Mouse (Mus musculus) spleen, embryonic (tissue): ENCODE results near the gene Lhb.

Source experiments
- CTCF ChIA-PET: fragments of 350-600 bp; sonication (Branson Sonifier 250); formaldehyde crosslinking; loops from one replicate; lab custom pipeline; 2022; lab: Charles Lee

Lhb gene

GRCm38 (mm10) chr7:45413113-45413863, 7.3 kb upstream of the Lhb start, which contains the start of gene Ntf5:
Gene Ntf5 (plus strand): TSS chr7:45413695.
- CTCF ChIA-PET = interaction anchor here (0.6 kb wide), 2 partner anchors 9 to 12 kb away, joined by 3 to 13 read pairs; no protein-coding TSS in a partner anchor

- CTCF ChIA-PET = interaction anchor here (0.6 kb wide), 1 partner anchor 95 kb away, joined by 4 read pairs; no protein-coding TSS in a partner anchor
Observed at GRCm38 (mm10) chr7:45413864-45414739, 6.5 kb upstream of the Lhb start.

DNA sequence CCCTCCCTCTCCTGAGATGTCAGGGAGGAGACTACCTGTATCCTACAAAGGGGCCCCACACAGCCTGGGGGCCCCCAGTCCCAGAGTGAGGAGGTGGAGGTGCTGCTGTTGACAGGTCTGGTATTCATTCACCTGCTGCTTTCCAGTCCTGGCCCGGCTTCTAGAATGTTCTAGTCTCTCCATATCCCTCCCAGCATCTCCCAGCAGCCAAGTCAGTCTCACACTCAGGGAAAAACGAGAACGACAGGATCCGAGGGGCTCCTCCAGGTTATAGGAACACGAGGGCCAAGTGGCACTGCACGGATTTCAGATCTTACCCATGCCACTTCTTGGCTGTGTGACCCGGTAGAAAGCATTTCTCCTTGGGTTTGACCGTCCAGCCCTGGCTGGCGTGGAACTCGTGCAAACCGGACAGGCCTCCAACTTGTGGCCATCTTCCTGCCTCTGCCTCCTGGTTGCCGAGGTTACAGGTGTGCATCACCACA, 5.8 kb upstream of the Lhb start:
- CTCF ChIA-PET = interaction anchor here (0.6 kb wide), 1 partner anchor 94 kb away, joined by 4 read pairs; no protein-coding TSS in a partner anchor

GRCm38 (mm10) chr7:45415636-45416035, 5.0 kb upstream of the Lhb start:
- CTCF ChIA-PET = no interaction called here

DNA sequence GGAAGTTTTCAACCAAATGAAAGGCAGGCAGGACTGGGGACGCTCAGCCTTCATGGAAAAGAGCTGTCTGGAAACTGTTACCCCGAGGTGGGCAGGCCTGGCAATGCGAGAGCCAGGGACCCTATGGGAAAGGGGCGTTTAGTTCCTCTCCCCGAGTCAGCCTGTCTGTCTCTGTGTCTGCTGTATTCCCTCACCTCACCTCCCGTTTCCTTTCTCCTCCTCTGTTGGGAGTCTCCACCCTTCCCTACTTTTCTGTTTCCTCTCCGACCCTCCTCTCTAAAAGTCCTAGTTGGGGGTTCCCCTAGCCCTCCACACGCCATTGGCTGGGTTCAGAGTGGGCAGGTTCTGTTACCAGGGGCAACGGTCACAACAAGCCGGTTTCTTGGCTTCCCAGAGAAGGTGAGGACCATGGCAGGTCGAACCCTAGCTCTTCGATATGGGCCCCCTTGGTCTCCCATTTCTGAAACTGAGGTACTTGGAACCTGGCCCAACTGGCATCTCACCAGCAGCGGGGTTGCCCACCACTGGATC, 2.6 kb upstream of the Lhb start:
- CTCF ChIA-PET = interaction anchor here (0.5 to 1.2 kb wide), 3 partner anchors 14 to 1208 kb away, joined by 3 to 6 read pairs (median 3); no protein-coding TSS in a partner anchor

GRCm38 (mm10) chr7:45419859-45420614, 583 bp upstream of the Lhb start:
- CTCF ChIA-PET = no interaction called here

GRCm38 (mm10) chr7:45421194-45421593, 574 bp downstream of the Lhb start:
- CTCF ChIA-PET = no interaction called here

- CTCF ChIA-PET = no interaction called here
Observed at GRCm38 (mm10) chr7:45426556-45426955, 5.9 kb downstream of the Lhb start.

GRCm38 (mm10) chr7:45433835-45434202, 13.2 kb downstream of the Lhb start:
- CTCF ChIA-PET = interaction anchor here (1.1 kb wide), 1 partner anchor 29 kb away, joined by 3 read pairs; no protein-coding TSS in a partner anchor

- CTCF ChIA-PET = interaction anchor here (1.1 kb wide), 1 partner anchor 29 kb away, joined by 3 read pairs; no protein-coding TSS in a partner anchor
Observed at GRCm38 (mm10) chr7:45434203-45435015, 13.8 kb downstream of the Lhb start, which contains the start of gene Gys1. Gene Gys1 (plus strand): TSS chr7:45434844.

- CTCF ChIA-PET = interaction anchor here (1.1 kb wide), 1 partner anchor 30 kb away, joined by 3 read pairs; no protein-coding TSS in a partner anchor
Observed at GRCm38 (mm10) chr7:45435038-45435437, 14.4 kb downstream of the Lhb start.

DNA sequence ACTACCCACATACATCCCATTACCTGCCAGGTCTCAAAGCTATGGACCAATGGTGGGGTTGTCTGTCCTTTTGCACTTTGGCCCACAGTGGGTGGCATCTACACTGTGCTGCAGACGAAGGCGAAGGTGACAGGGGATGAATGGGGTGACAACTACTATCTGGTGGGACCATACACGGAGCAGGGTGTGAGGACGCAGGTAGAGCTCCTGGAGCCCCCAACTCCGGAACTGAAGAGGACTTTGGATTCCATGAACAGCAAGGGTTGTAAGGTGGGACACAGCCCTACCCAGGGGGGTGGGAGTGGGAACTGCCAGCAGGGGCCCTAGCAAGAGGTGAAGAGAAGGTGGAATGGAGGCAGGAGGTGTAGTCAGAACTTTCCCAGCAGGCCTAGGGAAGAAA, 15.8 kb downstream of the Lhb start:
- CTCF ChIA-PET = interaction anchor here (1.2 kb wide), 1 partner anchor 20 kb away, joined by 4 read pairs; no protein-coding TSS in a partner anchor

DNA sequence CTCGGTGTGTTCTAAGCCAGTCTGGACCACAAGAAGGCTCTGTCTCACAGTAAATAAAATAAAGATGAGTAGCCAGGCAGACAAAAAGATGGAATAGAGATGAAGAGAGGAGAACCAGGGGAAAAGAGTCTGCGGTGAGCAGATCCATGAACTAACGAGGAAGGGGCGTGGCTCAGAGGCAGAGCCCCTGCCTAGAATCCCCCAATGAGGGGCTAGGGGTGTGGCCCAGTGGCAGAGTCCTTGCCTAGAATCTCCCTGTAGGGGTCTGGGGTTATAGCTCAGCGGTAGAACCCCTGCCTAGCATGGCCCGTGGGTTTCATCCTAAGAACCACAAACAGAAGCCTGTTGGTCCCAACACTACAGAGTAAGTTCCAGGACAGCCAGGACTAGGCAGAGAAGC, 16.4 kb downstream of the Lhb start:
- CTCF ChIA-PET = interaction anchor here (0.9 kb wide), 1 partner anchor 102 kb away, joined by 3 read pairs; no protein-coding TSS in a partner anchor

DNA sequence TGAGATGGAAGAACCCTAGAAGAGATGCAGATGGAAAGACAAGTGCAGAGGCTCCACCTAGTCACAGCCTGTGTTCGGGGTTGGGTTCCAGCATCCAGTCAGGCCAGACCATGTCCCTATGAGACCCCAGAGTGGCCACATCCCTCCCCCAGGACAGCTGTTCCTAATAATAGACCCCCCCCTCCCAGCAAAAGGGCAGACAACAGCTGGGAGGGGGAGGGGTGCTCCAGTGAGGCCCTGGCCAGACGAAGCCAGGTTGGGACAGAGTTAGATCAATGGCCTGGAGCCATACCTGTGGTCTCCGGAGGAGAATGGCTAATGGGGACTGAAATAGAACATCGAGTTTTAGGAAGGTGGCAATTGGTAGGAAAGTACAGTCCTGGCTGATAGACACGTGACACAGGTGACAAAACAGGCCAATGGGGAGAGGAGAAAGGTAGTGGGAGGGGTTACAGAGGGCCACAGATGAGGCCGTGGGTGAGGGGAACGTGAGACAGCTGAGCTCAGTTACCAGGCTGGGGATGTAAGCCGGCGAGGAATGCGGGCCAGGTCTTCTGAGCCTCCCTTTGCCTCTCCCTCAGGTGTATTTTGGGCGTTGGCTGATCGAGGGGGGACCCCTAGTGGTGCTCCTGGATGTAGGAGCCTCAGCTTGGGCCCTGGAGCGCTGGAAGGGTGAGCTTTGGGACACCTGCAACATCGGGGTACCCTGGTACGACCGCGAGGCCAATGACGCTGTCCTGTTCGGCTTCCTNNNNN, 17.1 kb downstream of the Lhb start, which contains the start of gene Ruvbl2:
Gene Ruvbl2, minus strand, starts transcription at position 576 of the 756 bp plus-strand sequence.
- CTCF ChIA-PET = interaction anchor here (0.9 kb wide), 1 partner anchor 102 kb away, joined by 3 read pairs; no protein-coding TSS in a partner anchor

DNA sequence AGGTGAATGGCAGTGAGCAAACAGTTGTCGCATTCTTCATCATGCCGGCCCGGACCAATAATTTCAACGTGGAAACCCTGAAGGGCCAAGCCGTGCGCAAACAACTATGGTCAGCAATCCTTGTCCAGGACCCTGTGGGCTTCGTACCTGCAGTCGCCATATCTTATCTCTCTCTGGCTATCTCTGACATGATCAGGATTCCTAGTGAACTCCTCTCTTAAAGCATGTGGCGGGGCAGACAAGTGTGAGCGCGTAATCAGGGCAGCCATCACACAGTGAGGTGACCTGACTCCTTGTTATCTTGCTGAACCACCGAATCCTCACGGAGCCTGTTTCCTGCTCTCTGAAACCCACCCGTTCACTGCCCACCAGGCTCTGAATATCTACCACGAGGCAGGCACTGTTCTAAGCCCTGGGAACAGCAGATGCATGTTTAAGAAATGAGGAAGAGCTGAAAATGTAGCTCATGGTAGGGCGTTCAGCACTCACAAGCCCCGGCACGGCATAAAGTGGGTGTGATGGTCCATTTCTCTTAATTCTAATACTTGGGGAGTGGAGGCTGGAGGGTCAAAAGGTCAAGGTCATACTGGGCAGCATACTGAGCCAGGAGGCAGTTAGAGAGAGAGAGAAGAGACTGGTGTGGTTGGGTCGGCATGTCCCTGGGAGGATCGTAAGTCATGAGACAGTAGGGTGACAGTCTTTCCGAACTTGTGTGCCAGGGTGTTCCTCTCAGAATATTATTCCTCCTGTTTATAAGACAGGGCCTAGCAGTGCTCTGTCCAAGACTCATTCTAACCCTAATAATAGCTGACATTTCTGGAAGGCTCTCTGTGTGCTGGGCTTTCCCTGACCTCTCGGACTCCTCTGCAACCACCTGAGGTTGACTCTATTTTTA, 23.2 kb downstream of the Lhb start:
- CTCF ChIA-PET = no interaction called here

- CTCF ChIA-PET = interaction anchor here (0.5 to 1.2 kb wide), 2 partner anchors 27 to 94 kb away, joined by 3 to 4 read pairs; no protein-coding TSS in a partner anchor
Observed at GRCm38 (mm10) chr7:45446589-45446988, 26.0 kb downstream of the Lhb start.

DNA sequence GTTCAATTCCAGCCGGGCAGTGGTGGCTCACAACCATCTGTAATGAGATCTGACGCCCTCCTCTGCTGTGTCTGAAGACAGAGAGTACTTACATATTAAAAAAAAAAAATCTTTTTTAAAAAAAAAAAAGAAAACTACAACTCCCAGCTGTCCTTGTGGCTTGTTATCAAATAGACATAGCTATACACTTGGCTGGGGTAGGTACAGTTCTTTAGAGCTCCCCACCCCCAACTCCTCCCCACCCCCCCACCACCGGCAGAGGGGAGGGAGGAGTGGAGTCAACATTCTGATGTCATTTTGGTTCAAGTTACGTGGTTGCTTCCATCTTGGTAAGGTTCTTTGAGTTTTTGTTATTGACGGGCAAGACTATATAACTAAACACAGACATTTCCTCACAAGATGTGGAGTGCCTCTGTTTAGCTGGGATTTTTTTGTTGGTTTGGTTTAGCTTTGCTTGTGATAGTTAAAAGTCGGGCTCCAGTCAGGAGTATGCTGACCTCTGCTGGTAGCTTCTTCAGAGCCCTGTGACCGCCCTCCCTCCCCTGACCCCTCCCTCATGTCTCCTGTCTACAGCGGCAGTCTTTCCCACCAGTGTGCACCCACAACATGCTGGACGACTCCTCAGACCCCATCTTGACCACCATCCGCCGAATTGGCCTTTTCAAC, 26.8 kb downstream of the Lhb start:
- CTCF ChIA-PET = interaction anchor here (1.2 kb wide), 1 partner anchor 26 kb away, joined by 3 read pairs; no protein-coding TSS in a partner anchor
